Mouse (Mus musculus): ENCODE results near the gene Kifc3. TPM values are rescaled to one million over a fixed set of nuclear protein-coding genes. Genes with fewer than 3 reads are reported as not detected.

Gene Kifc3
- polyA plus RNA-seq, 1 experiment, result 2.7 TPM

- Histone ChIP-seq H3K27ac (ENCODE audit: control insufficient read depth, insufficient read depth, low read depth, low read length, poor library complexity) (no peak overlapping the region), H3K4me1 (ENCODE audit: control insufficient read depth, insufficient read depth, low read length) (peaks cover 1% of the 10 kb centered on the region; the same call in 1 of the 2 replicates)
- TF ChIP-seq CTCF (IDR thresholded peaks at IDR 0.05; ENCODE audit: control insufficient read depth, insufficient read depth, low read length), result no peak
- TF ChIP-seq POLR2A (IDR thresholded peaks at IDR 0.05; ENCODE audit: borderline replicate concordance, control insufficient read depth, low read depth, low read length), result no peak
Measured at GRCm38 (mm10) chr8:95084744-95085431, 117.7 kb downstream of the Kifc3 start.

GRCm38 (mm10) chr8:95084261-95084660, 118.4 kb downstream of the Kifc3 start:
- TF ChIP-seq POLR2A (IDR thresholded peaks at IDR 0.05; ENCODE audit: borderline replicate concordance, control insufficient read depth, low read depth, low read length), result no peak
- no peak for TF ChIP-seq CTCF (IDR thresholded peaks at IDR 0.05; ENCODE audit: control insufficient read depth, insufficient read depth, low read length)
- 68% methylated on average over 4 of the region's 4 CpGs for WGBS
- H3K27ac ChIP-seq (ENCODE audit: control insufficient read depth, insufficient read depth, low read depth, low read length, poor library complexity), result no peak overlapping the region
- H3K4me1 ChIP-seq (ENCODE audit: control insufficient read depth, insufficient read depth, low read length), result peaks cover 1% of the 10 kb centered on the region; the same call in 1 of the 2 replicates
- no peak overlapping the region for H3K4me3 ChIP-seq (replicated peaks; ENCODE audit: control insufficient read depth, low read depth, low read length)

More at GRCm38 (mm10) chr8:95084744-95085431, 117.7 kb downstream of the Kifc3 start:
- no peak overlapping the region for H3K4me3 ChIP-seq (replicated peaks; ENCODE audit: control insufficient read depth, low read depth, low read length)
- WGBS, result 87% methylated on average over 10 of the region's 10 CpGs

- 4% methylated on average over 11 of the region's 11 CpGs for WGBS
- H3K27ac ChIP-seq (ENCODE audit: control insufficient read depth, insufficient read depth, low read depth, low read length, poor library complexity), result no peak overlapping the region
- H3K4me1 ChIP-seq (ENCODE audit: control insufficient read depth, insufficient read depth, low read length), result peaks cover 1% of the 10 kb centered on the region; the same call in 1 of the 2 replicates
- TF ChIP-seq POLR2A (IDR thresholded peaks at IDR 0.05; ENCODE audit: borderline replicate concordance, control insufficient read depth, low read depth, low read length), result no peak
- TF ChIP-seq CTCF (IDR thresholded peaks at IDR 0.05; ENCODE audit: control insufficient read depth, insufficient read depth, low read length), result no peak
- H3K4me3 ChIP-seq (replicated peaks; ENCODE audit: control insufficient read depth, low read depth, low read length), result peak overlapping the region; percentile 87
Measured at GRCm38 (mm10) chr8:95081650-95082049, 121.0 kb downstream of the Kifc3 start.

GRCm38 (mm10) chr8:95080381-95081341, 122.0 kb downstream of the Kifc3 start, which contains the start of gene Katnb1:
TSS of gene Katnb1 (plus strand) at chr8:95081186.
- WGBS, result under 1% methylated on average over 47 of the region's 47 CpGs
- H3K27ac ChIP-seq (ENCODE audit: control insufficient read depth, insufficient read depth, low read depth, low read length, poor library complexity), result peak within 1 kb of the TSS; percentile 37
- TF ChIP-seq POLR2A (IDR thresholded peaks at IDR 0.05; ENCODE audit: borderline replicate concordance, control insufficient read depth, low read depth, low read length) (peak; percentile 80; the same call in 1 of the 2 replicates), CTCF (IDR thresholded peaks at IDR 0.05; ENCODE audit: control insufficient read depth, insufficient read depth, low read length) (no peak)
- peak within 1 kb of the TSS; percentile 87 for H3K4me3 ChIP-seq (replicated peaks; ENCODE audit: control insufficient read depth, low read depth, low read length)
- H3K4me1 ChIP-seq (ENCODE audit: control insufficient read depth, insufficient read depth, low read length), result peaks cover 1% of the 10 kb centered on the region; the same call in 1 of the 2 replicates

- Histone ChIP-seq H3K27ac (ENCODE audit: control insufficient read depth, insufficient read depth, low read depth, low read length, poor library complexity) (no peak overlapping the region), H3K4me3 (replicated peaks; ENCODE audit: control insufficient read depth, low read depth, low read length) (no peak overlapping the region), H3K4me1 (ENCODE audit: control insufficient read depth, insufficient read depth, low read length) (peaks cover 1% of the 10 kb centered on the region; the same call in 1 of the 2 replicates)
- TF ChIP-seq CTCF (IDR thresholded peaks at IDR 0.05; ENCODE audit: control insufficient read depth, insufficient read depth, low read length) (no peak), POLR2A (IDR thresholded peaks at IDR 0.05; ENCODE audit: borderline replicate concordance, control insufficient read depth, low read depth, low read length) (no peak)
- 83% methylated on average over 4 of the region's 4 CpGs for WGBS
Measured at GRCm38 (mm10) chr8:95079305-95079704, 123.3 kb downstream of the Kifc3 start.

- WGBS, result 76% methylated on average over 3 of the region's 3 CpGs
- Histone ChIP-seq H3K4me3 (replicated peaks; ENCODE audit: control insufficient read depth, low read depth, low read length) (no peak overlapping the region), H3K4me1 (ENCODE audit: control insufficient read depth, insufficient read depth, low read length) (peaks cover 1% of the 10 kb centered on the region; the same call in 1 of the 2 replicates), H3K27ac (ENCODE audit: control insufficient read depth, insufficient read depth, low read depth, low read length, poor library complexity) (no peak overlapping the region)
- TF ChIP-seq POLR2A (IDR thresholded peaks at IDR 0.05; ENCODE audit: borderline replicate concordance, control insufficient read depth, low read depth, low read length) (no peak), CTCF (IDR thresholded peaks at IDR 0.05; ENCODE audit: control insufficient read depth, insufficient read depth, low read length) (no peak)
Measured at GRCm38 (mm10) chr8:95078055-95078454, 124.6 kb downstream of the Kifc3 start.

GRCm38 (mm10) chr8:95076151-95076550, 126.5 kb downstream of the Kifc3 start:
- no peak overlapping the region for H3K27ac ChIP-seq (ENCODE audit: control insufficient read depth, insufficient read depth, low read depth, low read length, poor library complexity)
- H3K4me3 ChIP-seq (replicated peaks; ENCODE audit: control insufficient read depth, low read depth, low read length), result no peak overlapping the region
- 85% methylated on average over 17 of the region's 17 CpGs for WGBS
- TF ChIP-seq POLR2A (IDR thresholded peaks at IDR 0.05; ENCODE audit: borderline replicate concordance, control insufficient read depth, low read depth, low read length) (no peak), CTCF (IDR thresholded peaks at IDR 0.05; ENCODE audit: control insufficient read depth, insufficient read depth, low read length) (no peak)
- no peaks in the 10 kb centered on the region for H3K4me1 ChIP-seq (ENCODE audit: control insufficient read depth, insufficient read depth, low read length)

GRCm38 (mm10) chr8:95075504-95075903, 127.1 kb downstream of the Kifc3 start:
- Histone ChIP-seq H3K27ac (ENCODE audit: control insufficient read depth, insufficient read depth, low read depth, low read length, poor library complexity) (no peak overlapping the region), H3K4me1 (ENCODE audit: control insufficient read depth, insufficient read depth, low read length) (no peaks in the 10 kb centered on the region), H3K4me3 (replicated peaks; ENCODE audit: control insufficient read depth, low read depth, low read length) (no peak overlapping the region)
- TF ChIP-seq CTCF (IDR thresholded peaks at IDR 0.05; ENCODE audit: control insufficient read depth, insufficient read depth, low read length) (no peak), POLR2A (IDR thresholded peaks at IDR 0.05; ENCODE audit: borderline replicate concordance, control insufficient read depth, low read depth, low read length) (no peak)
- WGBS, result 67% methylated on average over 3 of the region's 3 CpGs
